23 mouse cellular contexts compared by ENCODE assay signal in the genomic region with DNA sequence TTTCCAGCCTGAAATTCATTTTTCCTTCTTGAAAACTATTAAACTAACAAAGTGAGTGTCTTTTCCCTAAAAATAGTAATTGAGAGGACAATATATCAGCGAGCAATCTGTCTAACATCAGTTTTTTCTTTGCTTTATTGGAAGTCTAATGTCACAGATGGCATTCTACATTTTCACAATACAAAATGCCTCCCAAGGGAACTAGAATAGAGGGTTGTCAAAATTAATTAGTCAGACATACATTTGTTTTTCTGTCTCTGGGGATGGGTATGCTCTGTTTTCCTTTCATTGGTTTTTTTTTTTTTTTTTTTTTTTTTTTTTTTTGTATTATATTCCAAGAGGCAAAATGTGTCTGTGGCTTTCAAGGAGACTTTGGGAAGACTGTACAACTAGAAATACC. TPM values are rescaled to one million over a fixed set of nuclear protein-coding genes. Genes with fewer than 3 reads are reported as not detected.
"Had no signal": no experiment of that assay in that cellular context is flagged by ENCODE, and none has a peak within 500 bp of the region (broad histone marks: within the 10 kb centered on the region; RNA-seq: fewer than 3 reads in every experiment).

No protein-coding gene starts in this region.

- H3K4me2 ChIP-seq: limb, embryonic 12.5 days; liver, embryonic 13.5 days; lung, embryonic 15.5 days; neural tube, embryonic 15.5 days; stomach, embryonic 15.5 days had no signal

- ATAC-seq: liver, postnatal 0 days had no signal

- H3K27ac ChIP-seq: layer of hippocampus, adult 2 months; limb, embryonic 12.5 days; liver, embryonic 13.5 days; lung, embryonic 15.5 days; macrophage; neural tube, embryonic 15.5 days; stomach, embryonic 15.5 days had no signal

- H3K9ac ChIP-seq: limb, embryonic 12.5 days; liver, embryonic 13.5 days; liver, postnatal 0 days; lung, embryonic 15.5 days; neural tube, embryonic 15.5 days; stomach, embryonic 15.5 days had no signal

- H3K27me3 ChIP-seq: limb, embryonic 12.5 days; liver, embryonic 13.5 days; lung, embryonic 15.5 days; neural tube, embryonic 15.5 days; stomach, embryonic 15.5 days had no signal

- H3K9me3 ChIP-seq: limb, embryonic 12.5 days; liver, embryonic 13.5 days; lung, embryonic 15.5 days; neural tube, embryonic 15.5 days; stomach, embryonic 15.5 days had no signal

- DNase-seq: kidney, adult 11 months; kidney, postnatal 10 days; kidney, postnatal 4 days; liver; liver, embryonic 13.5 days; liver, postnatal 0 days; lung, postnatal 14 days; right cerebral cortex, postnatal 14 days; thymus, postnatal 36 days had no signal

- H3K4me3 ChIP-seq: layer of hippocampus, adult 2 months; limb, embryonic 12.5 days; liver, embryonic 13.5 days; lung, embryonic 15.5 days; myocyte; neural tube, embryonic 15.5 days; stomach, embryonic 15.5 days had no signal

- H3K36me3 ChIP-seq: limb, embryonic 12.5 days; liver, embryonic 13.5 days; lung, embryonic 15.5 days; neural tube, embryonic 15.5 days; stomach, embryonic 15.5 days had no signal

- H3K4me1 ChIP-seq: limb, embryonic 12.5 days; liver, embryonic 13.5 days; lung, embryonic 15.5 days; neural tube, embryonic 15.5 days; stomach, embryonic 15.5 days had no signal

RNA-seq across cellular contexts. Expression of a gene that starts 9.6 kb away (rescaled TPM):
- total RNA-seq: layer of hippocampus, adult 2 months; layer of hippocampus, postnatal 10 days; left cerebral cortex, postnatal 36 days; megakaryocyte-erythroid progenitor cell, adult 5-6 weeks had no signal
- polyA plus RNA-seq: kidney, embryonic 14.5 days; limb, embryonic 12.5 days; liver, embryonic 13.5 days; liver, postnatal 0 days; lung, embryonic 15.5 days; macrophage; myocyte; neural tube, embryonic 11.5 days; neural tube, embryonic 15.5 days; spleen, adult 2 months; stomach, embryonic 15.5 days; thymus, postnatal 0 days had no signal

RNA-seq across cellular contexts. Expression of a gene that starts 35.3 kb away (rescaled TPM):
- total RNA-seq: layer of hippocampus, adult 2 months; layer of hippocampus, postnatal 10 days; left cerebral cortex, postnatal 36 days; megakaryocyte-erythroid progenitor cell, adult 5-6 weeks had no signal
- polyA plus RNA-seq: kidney, embryonic 14.5 days; limb, embryonic 12.5 days; liver, embryonic 13.5 days; liver, postnatal 0 days; lung, embryonic 15.5 days; macrophage; myocyte; neural tube, embryonic 11.5 days; neural tube, embryonic 15.5 days; spleen, adult 2 months; stomach, embryonic 15.5 days; thymus, postnatal 0 days had no signal

RNA-seq across cellular contexts. Expression of a gene that starts 38.1 kb away (rescaled TPM):
- total RNA-seq: layer of hippocampus, adult 2 months; layer of hippocampus, postnatal 10 days; left cerebral cortex, postnatal 36 days; megakaryocyte-erythroid progenitor cell, adult 5-6 weeks had no signal
- polyA plus RNA-seq: kidney, embryonic 14.5 days; limb, embryonic 12.5 days; liver, embryonic 13.5 days; liver, postnatal 0 days; lung, embryonic 15.5 days; macrophage; myocyte; neural tube, embryonic 11.5 days; neural tube, embryonic 15.5 days; spleen, adult 2 months; stomach, embryonic 15.5 days; thymus, postnatal 0 days had no signal

RNA-seq across cellular contexts. Expression of a gene that starts 50.7 kb away (rescaled TPM):
- total RNA-seq: layer of hippocampus, adult 2 months; layer of hippocampus, postnatal 10 days; left cerebral cortex, postnatal 36 days; megakaryocyte-erythroid progenitor cell, adult 5-6 weeks had no signal
- polyA plus RNA-seq: kidney, embryonic 14.5 days; limb, embryonic 12.5 days; liver, embryonic 13.5 days; liver, postnatal 0 days; lung, embryonic 15.5 days; macrophage; myocyte; neural tube, embryonic 11.5 days; neural tube, embryonic 15.5 days; spleen, adult 2 months; stomach, embryonic 15.5 days; thymus, postnatal 0 days had no signal

RNA-seq across cellular contexts. Expression of a gene that starts 55.5 kb away (rescaled TPM):
- total RNA-seq: layer of hippocampus, adult 2 months; layer of hippocampus, postnatal 10 days; left cerebral cortex, postnatal 36 days; megakaryocyte-erythroid progenitor cell, adult 5-6 weeks had no signal
- polyA plus RNA-seq: kidney, embryonic 14.5 days; limb, embryonic 12.5 days; liver, embryonic 13.5 days; liver, postnatal 0 days; lung, embryonic 15.5 days; macrophage; myocyte; neural tube, embryonic 11.5 days; neural tube, embryonic 15.5 days; spleen, adult 2 months; stomach, embryonic 15.5 days; thymus, postnatal 0 days had no signal
